Mouse (Mus musculus) ovary, adult 18-20 months (tissue): Measurements from ENCODE around the gene Ppox.

Experiments used
- DNase-seq: peaks from one replicate; pipeline ENCODE4 v3.0.0; 2022; ENCODE audit warnings: low spot score, mixed read lengths

The Ppox gene

GRCm38 (mm10) chr1:171285096-171285892 is 4.3 kb upstream of the Ppox start:
- DNase-seq = no peak

- no peak for DNase-seq
Measured at GRCm38 (mm10) chr1:171284491-171284890, 3.5 kb upstream of the Ppox start.

GRCm38 (mm10) chr1:171283188-171284160 is 2.5 kb upstream of the Ppox start:
- no peak for DNase-seq

GRCm38 (mm10) chr1:171282086-171282805 is 1.3 kb upstream of the Ppox start:
- DNase-seq = no peak

GRCm38 (mm10) chr1:171281528-171281923 is 540 bp upstream of the Ppox start:
- peak; percentile 60 for DNase-seq

GRCm38 (mm10) chr1:171280250-171280915 is 603 bp downstream of the Ppox start:
- no peak for DNase-seq

GRCm38 (mm10) chr1:171279721-171280120 is 1.3 kb downstream of the Ppox start:
- no peak for DNase-seq

GRCm38 (mm10) chr1:171279012-171279705 is 1.8 kb downstream of the Ppox start:
- DNase-seq = no peak

- no peak for DNase-seq
Measured at GRCm38 (mm10) chr1:171278436-171278835, 2.5 kb downstream of the Ppox start.

- no peak for DNase-seq
Measured at GRCm38 (mm10) chr1:171277736-171278135, 3.2 kb downstream of the Ppox start.

- DNase-seq = no peak
Measured at GRCm38 (mm10) chr1:171276110-171276748, 4.8 kb downstream of the Ppox start.

GRCm38 (mm10) chr1:171275144-171275734 is 5.7 kb downstream of the Ppox start:
- no peak for DNase-seq

GRCm38 (mm10) chr1:171274171-171274570 is 6.8 kb downstream of the Ppox start:
- no peak for DNase-seq

- DNase-seq = no peak
Measured at GRCm38 (mm10) chr1:171272086-171272485, 8.9 kb downstream of the Ppox start.

- no peak for DNase-seq
Measured at GRCm38 (mm10) chr1:171271622-171272021, 9.4 kb downstream of the Ppox start.

- no peak for DNase-seq
Measured at GRCm38 (mm10) chr1:171271196-171271595, 9.8 kb downstream of the Ppox start.

GRCm38 (mm10) chr1:171270573-171270900 is 10.4 kb downstream of the Ppox start:
- DNase-seq = no peak

GRCm38 (mm10) chr1:171269848-171270572 is 11.0 kb downstream of the Ppox start, which contains the start of gene B4galt3:
Gene B4galt3, plus strand, starts transcription at chr1:171270328.
- peak; percentile 90 for DNase-seq

- no peak for DNase-seq
Measured at GRCm38 (mm10) chr1:171268341-171268740, 12.6 kb downstream of the Ppox start.
